Mouse (Mus musculus): ENCODE measurements at regions not wholly inside any gene's neighbourhood (a gene's known extent, or its start where the extent isn't known, plus 50 kb on each side); places are given as distances from the start of the nearest gene placed in this dataset.

- Histone ChIP-seq H3K4me1 (ENCODE audit: control insufficient read depth in 2 of 2, insufficient read depth in 2 of 2, low read length in 2 of 2) (no peaks in the 10 kb centered on the region), H3K9me3 (ENCODE audit: control insufficient read depth, low read length) (no peaks in the 10 kb centered on the region), H3K4me2 (ENCODE audit: low read length) (no peak overlapping the region), H3K36me3 (ENCODE audit: control insufficient read depth, insufficient read depth, low read length) (no peaks in the 10 kb centered on the region), H3K27ac (replicated peaks in 1 of 2; ENCODE audit: control insufficient read depth in 1 of 2, insufficient read depth in 1 of 2, low read depth in 2 of 2, low read length in 2 of 2) (no peak overlapping the region), H3K4me3 (ENCODE audit: control insufficient read depth in 1 of 2, insufficient read depth in 1 of 2, low read depth in 1 of 2, low read length in 2 of 2) (no peak overlapping the region), H3K9ac (ENCODE audit: low read length) (no peak overlapping the region), H3K27me3 (ENCODE audit: control insufficient read depth, insufficient read depth, low read length) (no peaks in the 10 kb centered on the region)
- 85% methylated on average over 4 of the region's 4 CpGs for WGBS
- no peak for ATAC-seq (ENCODE audit: insufficient number of reproducible peaks, insufficient read depth, low FRiP score, low read depth)
Measured at GRCm38 (mm10) chr10:99825881-99826280, 66.4 kb upstream of the Csl start.

- Histone ChIP-seq H3K36me3 (ENCODE audit: control insufficient read depth, insufficient read depth, low read length) (no peaks in the 10 kb centered on the region), H3K27ac (replicated peaks in 1 of 2; ENCODE audit: control insufficient read depth in 1 of 2, insufficient read depth in 1 of 2, low read depth in 2 of 2, low read length in 2 of 2) (no peak overlapping the region), H3K27me3 (ENCODE audit: control insufficient read depth, insufficient read depth, low read length) (no peaks in the 10 kb centered on the region), H3K9ac (ENCODE audit: low read length) (no peak overlapping the region), H3K4me3 (ENCODE audit: control insufficient read depth in 1 of 2, insufficient read depth in 1 of 2, low read depth in 1 of 2, low read length in 2 of 2) (no peak overlapping the region), H3K4me1 (ENCODE audit: control insufficient read depth in 2 of 2, insufficient read depth in 2 of 2, low read length in 2 of 2) (no peaks in the 10 kb centered on the region), H3K9me3 (ENCODE audit: control insufficient read depth, low read length) (no peaks in the 10 kb centered on the region), H3K4me2 (ENCODE audit: low read length) (no peak overlapping the region)
- no peak for ATAC-seq (ENCODE audit: insufficient number of reproducible peaks, insufficient read depth, low FRiP score, low read depth)
- 81% methylated on average over 7 of the region's 7 CpGs for WGBS
Measured at GRCm38 (mm10) chr10:99812069-99812650, 52.7 kb upstream of the Csl start.

DNA sequence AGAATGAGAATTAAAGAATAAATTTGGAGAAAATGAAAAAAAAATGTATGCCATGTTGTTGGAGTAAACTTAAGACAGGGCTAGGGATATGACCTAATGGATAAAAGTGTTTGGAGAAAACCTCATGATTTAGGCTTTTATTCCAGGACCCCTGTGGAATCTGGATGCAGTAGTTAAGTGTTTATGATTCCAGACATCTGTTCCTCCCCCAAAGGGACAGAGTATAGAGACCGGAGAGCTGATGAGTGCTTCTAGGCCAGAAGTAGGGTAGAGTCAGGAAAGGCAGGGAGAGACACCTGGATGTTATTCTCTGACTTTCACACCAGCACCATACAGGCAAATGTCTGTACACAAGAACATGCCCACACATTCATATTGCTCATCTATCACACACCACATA lies 52.0 kb upstream of the Csl start:
- H3K4me1 ChIP-seq (ENCODE audit: control insufficient read depth in 2 of 2, insufficient read depth in 2 of 2, low read length in 2 of 2), result no peaks in the 10 kb centered on the region
- no peak overlapping the region for H3K4me2 ChIP-seq (ENCODE audit: low read length)
- ATAC-seq (ENCODE audit: insufficient number of reproducible peaks, insufficient read depth, low FRiP score, low read depth), result no peak
- 83% methylated on average over 1 of the region's 1 CpGs for WGBS
- no peaks in the 10 kb centered on the region for H3K27me3 ChIP-seq (ENCODE audit: control insufficient read depth, insufficient read depth, low read length)
- H3K4me3 ChIP-seq (ENCODE audit: control insufficient read depth in 1 of 2, insufficient read depth in 1 of 2, low read depth in 1 of 2, low read length in 2 of 2), result no peak overlapping the region
- no peak overlapping the region for H3K27ac ChIP-seq (replicated peaks in 1 of 2; ENCODE audit: control insufficient read depth in 1 of 2, insufficient read depth in 1 of 2, low read depth in 2 of 2, low read length in 2 of 2)
- no peaks in the 10 kb centered on the region for H3K36me3 ChIP-seq (ENCODE audit: control insufficient read depth, insufficient read depth, low read length)
- H3K9ac ChIP-seq (ENCODE audit: low read length), result no peak overlapping the region
- H3K9me3 ChIP-seq (ENCODE audit: control insufficient read depth, low read length), result no peaks in the 10 kb centered on the region

All from heart, embryonic 14.5 days (tissue).